In genomic region chr12:72792320-72793091, GRCm38 (mm10) we compare ENCODE assay signal across 13 mouse cellular contexts.
"Had no signal": no experiment of that assay in that cellular context is flagged by ENCODE, and none has a peak within 500 bp of the region (broad histone marks: within the 10 kb centered on the region; RNA-seq: fewer than 3 reads in every experiment).

No protein-coding gene starts in this region.

- H3K4me1 ChIP-seq: kidney, embryonic 15.5 days; limb, embryonic 13.5 days; midbrain, embryonic 15.5 days; neural tube, embryonic 12.5 days; stomach, embryonic 15.5 days had no signal

- H3K27me3 ChIP-seq: kidney, embryonic 15.5 days; limb, embryonic 13.5 days; midbrain, embryonic 15.5 days; neural tube, embryonic 12.5 days; stomach, embryonic 15.5 days had no signal

- ATAC-seq: lung, postnatal 0 days; midbrain, embryonic 15.5 days had no signal

- H3K4me2 ChIP-seq: kidney, embryonic 15.5 days; limb, embryonic 13.5 days; midbrain, embryonic 15.5 days; neural tube, embryonic 12.5 days; stomach, embryonic 15.5 days had no signal

- H3K27ac ChIP-seq: kidney, embryonic 15.5 days; limb, embryonic 13.5 days; midbrain, embryonic 15.5 days; neural tube, embryonic 12.5 days; stomach, embryonic 15.5 days had no signal

- H3K9me3 ChIP-seq: kidney, embryonic 15.5 days; limb, embryonic 13.5 days; midbrain, embryonic 15.5 days; neural tube, embryonic 12.5 days; stomach, embryonic 15.5 days had no signal

- H3K9ac ChIP-seq: kidney, embryonic 15.5 days; limb, embryonic 13.5 days; midbrain, embryonic 15.5 days; neural tube, embryonic 12.5 days; stomach, embryonic 15.5 days had no signal

- DNase-seq: kidney, adult 2 months; lung, adult 2 months; lung, postnatal 36 days; right cerebral cortex, postnatal 14 days; thymus, adult 2 months; thymus, postnatal 25 days had no signal

- H3K4me3 ChIP-seq: kidney, embryonic 15.5 days; layer of hippocampus, adult 2 months; limb, embryonic 13.5 days; midbrain, embryonic 15.5 days; neural tube, embryonic 12.5 days; stomach, embryonic 15.5 days had no signal
